Mouse (Mus musculus) lung, adult 2 months (tissue): Measurements from ENCODE around the gene Map2k3.

ENCODE experiments used
- CTCF ChIP-seq: fragments of 200-500 bp; IDR thresholded peaks from 2 replicates; pipeline ENCODE4 v1.5.1; 2011; ENCODE audit warnings: mild to moderate bottlenecking, low read length, control low read depth; ENCODE audit not compliant: insufficient read depth
- POLR2A ChIP-seq: fragments of 200-500 bp; IDR thresholded peaks from 2 replicates; pipeline ENCODE4 v1.6.1; 2011; ENCODE audit warnings: low read depth, mild to moderate bottlenecking, control low read depth, low read length, borderline replicate concordance; ENCODE audit errors: extremely low read depth

- no peak for TF ChIP-seq CTCF
- TF ChIP-seq POLR2A = no peak
These were observed 43.3 kb downstream of the Map2k3 start for GRCm38 (mm10) chr11:60975097-60975496.
